Mouse (Mus musculus) gastrocnemius, postnatal 25 days (tissue): Measurements from ENCODE around the gene Elovl2. TPM values are rescaled to one million over a fixed set of nuclear protein-coding genes. Genes with fewer than 3 reads are reported as not detected.
"Not testable (repeated sequence)": the region's sequence is repeated elsewhere in the genome, so short reads cannot be mapped to it uniquely, and the experiment has no call there.

Experiments
- DNase-seq: peaks from one replicate; pipeline ENCODE4 v3.0.0; 2022
- long read RNA-seq, 2 experiments: library from polyadenylated mRNA; stranded (forward); transcript quantifications; one replicate each; pipeline ENCODE4 v2.0.0; 2021
- total RNA-seq, 2 experiments: library from RNA; stranded (reverse); gene quantifications; 1 replicate in 1 of 2; 2 replicates in 1 of 2; pipeline ENCODE4 v1.2.3; 2021

Elovl2 gene
- total RNA-seq, result not detected
- long read RNA-seq, experiment 1, result 0 reads
- long read RNA-seq, experiment 2, result 0 reads

DNA sequence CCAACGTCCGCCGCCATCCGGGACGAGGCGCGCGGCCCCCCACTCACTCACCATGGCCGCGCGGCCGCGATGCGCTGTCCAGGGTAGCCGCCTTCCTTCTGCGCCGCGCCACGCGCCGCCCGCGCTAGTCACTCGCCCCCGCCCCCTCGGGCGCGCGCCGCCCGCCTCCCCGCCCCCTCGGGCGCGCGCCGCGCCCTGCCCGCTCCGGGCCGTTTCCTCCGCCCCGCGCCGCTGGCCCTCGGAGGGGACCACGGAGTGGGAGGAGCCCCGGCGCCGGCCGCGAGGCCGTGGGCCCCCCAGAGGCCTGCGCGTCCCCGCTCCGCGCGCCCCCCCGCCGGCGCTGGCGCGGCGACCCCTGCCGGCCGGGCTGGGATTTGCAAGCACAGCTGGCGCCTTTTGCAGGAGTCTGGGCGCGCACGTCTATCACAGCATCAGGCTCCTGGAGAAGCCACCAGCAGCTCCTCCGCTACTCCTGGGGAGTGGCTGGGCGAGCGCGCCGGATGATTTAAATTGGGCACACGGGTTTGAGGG lies at the start of gene Elovl2:
Gene Elovl2, minus strand, starts transcription at position 102 of the 531 bp plus-strand sequence.
- peak; percentile 57 for DNase-seq

- DNase-seq, result no peak
Observed at GRCm38 (mm10) chr13:41267827-41268408, 47.7 kb upstream of the Elovl2 start.

DNA sequence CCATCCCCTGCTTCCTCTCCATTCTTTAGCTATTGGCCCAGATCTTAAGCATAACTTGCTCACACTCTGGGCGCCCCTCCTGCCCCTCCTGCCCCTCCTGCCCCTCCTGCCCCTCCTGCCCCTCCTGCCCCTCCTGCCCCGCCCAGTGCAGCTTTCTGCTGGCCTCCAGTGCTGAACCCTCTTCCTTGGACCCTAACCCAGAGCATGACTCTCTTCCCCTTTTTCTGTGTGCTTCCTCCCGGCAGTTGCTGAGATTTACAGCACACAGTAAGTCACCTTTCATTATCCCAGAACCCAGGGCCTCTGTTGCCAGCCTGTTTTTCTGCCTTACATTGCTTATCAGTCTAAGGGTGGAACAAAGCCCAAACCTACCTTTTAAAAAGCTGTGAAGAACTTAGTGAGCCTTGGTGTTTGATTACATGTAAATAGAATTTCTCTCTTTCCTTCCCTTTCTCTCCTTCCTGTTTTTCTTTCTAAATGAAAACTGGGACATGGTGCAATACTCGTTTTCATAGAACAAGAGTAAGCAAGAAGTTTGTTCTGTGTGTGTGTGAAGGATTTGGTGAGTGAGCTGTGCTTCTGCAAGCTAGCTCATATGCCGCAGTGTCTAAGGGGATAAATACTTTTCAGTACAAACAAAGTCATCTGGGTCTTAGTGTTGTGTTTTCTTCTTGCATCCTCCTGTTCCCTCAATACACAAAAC lies 43.2 kb upstream of the Elovl2 start:
- no peak for DNase-seq

- not testable (repeated sequence) for DNase-seq
Observed at GRCm38 (mm10) chr13:41261617-41262016, 41.4 kb upstream of the Elovl2 start.

- DNase-seq, result no peak
Observed at GRCm38 (mm10) chr13:41257851-41258250, 37.6 kb upstream of the Elovl2 start.

DNA sequence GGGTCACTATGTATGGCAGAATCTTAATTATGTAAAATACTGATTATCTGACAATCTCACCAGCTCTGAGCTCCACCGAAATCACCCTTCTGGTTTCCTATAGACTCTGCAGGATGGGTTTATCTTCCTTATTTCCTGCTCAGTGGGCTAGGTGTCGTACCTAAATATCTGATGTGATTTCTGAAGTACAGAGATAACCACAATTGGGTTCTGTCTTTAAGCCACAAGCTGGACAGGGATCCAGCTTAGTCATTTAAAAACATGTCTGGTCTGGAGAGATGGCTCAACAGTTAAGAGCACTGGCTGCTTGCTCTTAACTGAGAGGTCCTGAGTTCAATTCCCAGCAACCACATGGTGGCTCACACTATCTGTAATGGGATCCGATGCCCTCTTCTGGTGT lies 36.8 kb upstream of the Elovl2 start:
- DNase-seq, result no peak

GRCm38 (mm10) chr13:41256126-41256525 lies 35.9 kb upstream of the Elovl2 start:
- no peak for DNase-seq

- no peak for DNase-seq
Observed at GRCm38 (mm10) chr13:41252736-41253135, 32.5 kb upstream of the Elovl2 start.

DNA sequence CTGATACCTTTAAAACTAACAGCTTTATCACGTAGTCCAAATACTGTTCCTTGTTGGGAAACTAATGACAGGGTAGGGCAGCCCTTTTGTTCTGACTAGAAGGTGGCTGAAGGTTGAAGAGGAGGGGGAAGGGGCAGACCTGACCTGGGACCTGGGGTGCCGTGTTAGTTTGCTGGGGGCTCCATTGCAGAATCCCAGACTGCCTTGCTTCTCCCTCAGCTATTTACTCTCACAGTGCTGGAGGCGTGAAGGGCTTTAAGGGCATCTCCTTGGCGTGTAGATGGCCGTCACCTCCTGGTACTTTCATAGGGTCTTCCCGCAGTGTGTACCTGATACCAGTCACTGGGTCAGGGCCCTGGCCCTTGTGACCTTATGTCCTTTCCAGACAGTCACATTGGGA lies 31.9 kb upstream of the Elovl2 start:
- no peak for DNase-seq

DNA sequence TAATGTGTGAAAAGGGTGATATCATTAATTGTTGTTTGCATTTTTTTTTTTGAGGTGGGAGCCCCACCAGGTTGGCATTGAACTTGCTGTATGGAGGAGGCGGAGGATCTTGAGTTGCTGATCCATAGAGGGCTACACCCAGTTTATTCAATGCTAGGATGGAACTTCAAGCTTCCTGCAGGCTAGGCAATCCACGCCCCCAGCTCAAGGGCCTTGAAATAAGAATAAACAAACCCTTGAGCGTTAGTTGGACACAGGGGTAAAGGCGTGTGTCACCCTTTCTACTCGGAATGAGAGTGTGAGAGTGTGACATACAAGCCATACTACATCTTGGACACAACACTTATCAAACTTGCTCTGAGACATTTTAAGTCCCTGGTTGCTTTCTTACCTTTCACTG lies 31.5 kb upstream of the Elovl2 start:
- no peak for DNase-seq

DNA sequence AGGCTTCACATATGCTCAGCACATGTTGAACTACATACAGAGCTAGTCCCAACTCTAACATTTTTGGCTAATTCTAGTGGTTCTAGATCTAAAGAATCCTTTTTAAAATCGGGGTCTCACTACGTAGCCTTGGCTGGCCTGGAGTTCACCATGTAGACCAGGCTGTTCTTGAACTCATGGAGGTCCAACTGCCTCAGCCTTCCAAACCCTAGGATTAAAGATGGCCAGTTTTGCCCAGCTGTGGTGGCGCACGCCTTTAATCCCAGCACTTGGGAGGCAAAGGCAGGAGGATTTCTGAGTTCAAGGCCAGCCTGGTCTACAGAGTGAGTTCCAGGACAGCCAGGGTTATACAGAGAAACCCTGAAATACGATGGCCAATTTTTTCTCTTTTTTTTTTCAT lies 31.0 kb upstream of the Elovl2 start:
- not testable (repeated sequence) for DNase-seq

- peak; percentile 14 for DNase-seq
Observed at GRCm38 (mm10) chr13:41250318-41250981, 30.2 kb upstream of the Elovl2 start.

- peak; percentile 97 for DNase-seq
Observed at GRCm38 (mm10) chr13:41249538-41250317, 29.5 kb upstream of the Elovl2 start, which contains the start of gene Smim13. Smim13 (plus strand) TSS chr13:41249844.

DNA sequence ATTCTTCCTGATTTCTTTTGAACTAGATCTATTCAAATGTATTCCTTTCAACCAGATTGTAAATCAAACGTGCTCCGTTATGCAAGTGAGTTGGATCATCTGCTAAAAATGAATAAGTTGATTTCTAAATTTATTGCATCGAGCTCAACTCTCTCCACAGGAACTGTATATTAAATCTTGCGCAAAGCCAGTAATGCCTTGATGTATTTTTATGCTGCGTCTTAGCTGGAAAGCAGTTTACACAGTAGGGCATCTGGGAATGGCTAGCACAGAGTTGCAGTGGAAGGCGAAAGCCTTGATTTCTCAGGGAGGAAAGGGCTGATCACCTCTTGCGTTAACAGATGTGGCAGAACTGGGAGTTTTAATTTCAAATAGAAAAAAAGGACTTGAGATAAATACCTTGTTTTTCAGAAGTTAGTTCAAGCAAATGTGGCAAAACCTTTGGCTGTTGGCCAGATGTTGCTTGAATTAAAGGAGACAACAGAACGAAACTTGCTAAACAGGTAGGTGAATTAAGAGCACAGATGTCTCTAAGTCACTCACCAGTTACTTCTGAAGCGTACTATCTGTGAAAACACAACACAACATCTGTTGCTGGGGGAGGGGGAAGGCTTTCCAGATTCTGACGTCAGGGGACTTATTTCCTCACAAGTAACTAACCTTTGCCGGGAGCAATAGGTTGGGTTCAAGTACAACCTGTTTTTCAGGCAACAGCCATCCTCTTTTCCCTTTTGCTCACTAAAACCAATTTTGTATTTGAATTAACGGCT lies 28.7 kb upstream of the Elovl2 start:
- DNase-seq, result no peak

GRCm38 (mm10) chr13:41244306-41244830 lies 24.2 kb upstream of the Elovl2 start:
- DNase-seq, result peak; percentile 18

- no peak for DNase-seq
Observed at GRCm38 (mm10) chr13:41241557-41241956, 21.4 kb upstream of the Elovl2 start.

- DNase-seq, result no peak
Observed at GRCm38 (mm10) chr13:41238805-41239130, 18.6 kb upstream of the Elovl2 start.

DNA sequence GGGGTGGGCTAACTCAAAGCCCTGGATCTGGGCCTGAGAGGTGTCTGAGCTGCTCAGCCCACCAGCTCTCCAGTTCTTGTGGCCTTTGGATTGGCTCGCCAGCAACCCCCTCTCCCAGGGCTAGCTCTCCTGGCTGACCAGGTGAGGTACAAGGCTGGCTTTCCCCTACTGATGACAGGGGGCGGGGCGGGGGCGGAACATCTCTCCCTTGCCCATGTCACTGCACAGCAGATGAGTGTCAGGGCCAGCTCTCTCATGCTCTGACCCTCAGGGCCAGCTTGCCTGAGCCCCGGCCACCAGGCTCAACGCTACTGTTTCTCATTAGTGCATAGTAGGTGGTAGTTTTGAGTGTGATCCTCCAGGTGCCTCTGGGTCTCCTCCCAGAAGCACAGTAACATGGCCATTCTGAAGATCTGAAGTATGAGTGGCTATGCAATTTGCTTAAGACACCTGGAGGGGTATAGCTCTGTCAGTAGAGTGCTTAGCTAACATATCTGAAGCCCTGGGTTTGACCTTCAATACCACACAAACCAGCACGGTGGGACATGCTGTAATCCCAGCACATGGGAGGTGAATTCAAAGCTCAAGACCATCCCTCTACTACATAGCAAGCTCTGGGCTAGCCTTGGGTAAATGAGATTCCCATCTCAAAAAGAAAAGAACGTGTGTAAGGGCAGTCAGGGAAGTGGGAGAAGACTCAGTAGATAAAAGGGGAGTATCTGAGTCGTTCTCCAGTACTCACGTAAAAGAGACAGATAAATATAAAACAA lies 18.0 kb upstream of the Elovl2 start:
- DNase-seq, result no peak

GRCm38 (mm10) chr13:41235845-41236741 lies 15.9 kb upstream of the Elovl2 start:
- no peak for DNase-seq
